Mouse (Mus musculus): ENCODE measurements around the gene Cxcl14. TPM values are rescaled to one million over a fixed set of nuclear protein-coding genes. Genes with fewer than 3 reads are reported as not detected.

Gene Cxcl14
- polyA plus RNA-seq, 1 experiment: 45.4 TPM

- no peak for DNase-seq (ENCODE audit: low read depth)
Measured at GRCm38 (mm10) chr13:56251176-56251923, 45.0 kb downstream of the Cxcl14 start.

DNA sequence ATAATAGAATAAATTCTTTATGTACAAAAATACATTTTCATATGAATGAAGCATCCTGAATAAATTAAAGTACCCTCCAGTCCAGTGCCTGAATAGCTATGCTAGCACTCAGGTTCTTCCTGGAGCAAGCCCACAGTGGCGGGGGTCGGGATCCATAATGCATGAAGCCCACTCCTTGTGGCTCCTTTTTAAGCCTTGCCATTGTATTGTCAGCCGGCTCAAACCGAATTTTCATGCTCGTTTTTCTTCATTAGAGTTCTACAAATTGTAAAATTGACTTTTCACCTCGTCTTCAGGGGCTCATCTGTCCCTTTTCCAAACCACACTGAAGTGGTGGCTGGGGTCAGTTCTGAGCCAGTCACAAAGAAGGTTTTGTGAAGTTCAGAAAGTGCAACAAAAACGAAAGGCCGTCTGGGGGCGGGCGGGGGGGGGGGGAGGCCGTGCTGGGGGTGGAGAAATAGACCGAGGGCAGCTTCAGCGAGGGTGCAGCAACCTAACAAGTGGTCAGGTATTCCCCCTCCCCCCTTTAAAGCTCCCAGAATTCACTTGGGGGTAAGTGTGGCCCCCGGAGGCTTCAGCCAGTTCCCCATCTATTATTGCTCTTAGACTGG, 45.7 kb downstream of the Cxcl14 start:
- no peak for DNase-seq (ENCODE audit: low read depth)

DNA sequence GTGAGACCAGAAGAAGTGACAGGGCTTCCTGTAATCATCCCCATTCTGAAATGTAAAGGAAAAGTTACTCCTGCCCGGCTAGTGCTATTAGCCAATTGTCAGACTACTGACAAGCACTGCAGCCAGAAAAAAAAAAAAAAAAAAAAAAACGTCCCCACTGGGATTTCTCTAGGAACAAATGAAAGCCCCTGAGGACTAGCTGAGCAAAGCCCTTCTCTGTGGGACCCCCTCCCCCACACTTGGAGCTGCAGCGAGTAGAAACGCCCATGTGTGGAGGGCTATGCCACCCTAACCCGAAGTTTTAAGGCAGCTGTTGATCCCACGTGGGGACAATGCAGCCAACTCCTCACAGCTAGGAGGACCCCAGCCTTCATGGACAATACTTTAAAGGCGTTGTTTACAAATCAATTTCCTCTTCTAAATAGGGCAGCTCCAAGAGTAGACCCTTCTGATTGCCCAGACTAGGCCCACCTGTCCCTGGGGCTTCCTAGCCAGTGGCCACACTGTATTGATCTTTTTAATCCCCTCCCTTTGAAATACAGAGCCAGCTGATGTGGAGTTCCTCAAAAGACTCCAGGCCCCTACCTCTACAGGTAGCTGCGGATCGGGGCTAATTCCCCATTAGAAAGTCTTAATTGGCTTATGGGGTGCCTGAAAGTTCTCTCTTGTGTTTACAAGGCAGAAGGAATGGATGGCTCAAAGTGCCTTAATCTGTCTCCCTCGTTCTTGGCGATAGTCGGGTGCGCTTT, 46.6 kb downstream of the Cxcl14 start:
- DNase-seq (ENCODE audit: low read depth): no peak

DNA sequence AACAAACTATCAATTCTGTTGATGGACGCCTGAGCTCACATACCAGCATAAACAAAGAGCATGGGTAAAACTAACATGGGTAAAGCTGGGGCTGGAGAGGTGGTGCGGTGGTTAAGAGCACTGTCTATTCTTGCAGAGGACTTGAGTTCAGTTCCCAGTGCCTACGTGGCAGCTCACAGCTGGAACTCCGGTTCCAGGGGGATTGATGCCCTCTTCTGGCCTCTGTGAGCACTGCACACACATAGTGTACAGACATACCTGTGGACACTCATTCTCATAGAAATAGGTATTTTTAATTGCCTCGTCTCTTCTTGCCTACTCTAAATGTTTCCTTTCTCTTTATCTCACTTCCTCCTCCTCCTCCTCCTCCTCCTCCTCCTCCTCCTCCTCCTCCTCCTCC, 53.2 kb downstream of the Cxcl14 start:
- no peak for DNase-seq (ENCODE audit: low read depth)

DNA sequence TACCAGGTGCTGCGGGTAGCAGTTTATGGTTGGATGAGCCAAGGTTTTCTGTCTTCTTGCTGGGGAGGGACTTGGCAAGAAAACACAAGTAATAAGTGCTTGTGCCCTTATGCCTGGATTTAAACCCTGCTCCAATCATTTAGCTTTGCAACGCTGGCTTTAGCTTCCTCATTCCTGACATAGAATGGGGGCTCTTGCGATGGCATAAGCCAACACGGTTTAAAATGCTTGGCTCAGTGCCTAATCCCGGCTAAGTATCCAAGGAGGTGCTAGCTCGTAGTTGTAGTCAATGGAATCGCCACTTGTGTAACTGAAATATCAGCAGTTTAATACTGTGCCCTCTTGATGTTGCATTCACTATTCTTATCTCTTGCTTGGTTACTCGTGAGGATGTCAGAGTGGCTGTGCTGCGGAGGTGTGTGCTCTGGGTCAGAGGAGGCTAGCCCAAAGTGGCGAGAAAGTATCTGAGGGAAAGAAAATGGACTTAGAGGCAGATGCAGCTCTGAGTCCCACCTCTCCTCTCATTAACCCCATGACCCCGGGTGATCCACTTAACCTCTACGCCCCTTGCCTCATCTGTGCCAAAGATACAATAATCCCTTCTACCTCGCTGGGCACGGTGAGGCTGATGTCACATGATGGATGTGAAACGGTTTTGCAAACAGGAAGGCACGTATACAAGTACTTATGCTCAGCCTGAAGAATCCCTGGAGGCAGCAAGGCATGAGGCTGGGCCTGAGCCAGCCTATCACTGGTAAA, 56.2 kb downstream of the Cxcl14 start:
- DNase-seq (ENCODE audit: low read depth): no peak

Other genes starting within 250 kb of the Cxcl14 start
- 77.4 and 109 TPM in 2 replicates for gene H2afy, start 160.2 kb downstream of the Cxcl14 start, polyA plus RNA-seq (2012; rRNA removed)
- 3.8 and 4.6 TPM in 2 replicates for gene Tifab, start 117.7 kb downstream of the Cxcl14 start, polyA plus RNA-seq (2012; rRNA removed)
- not detected in 2 replicates for gene Neurog1, start 44.4 kb downstream of the Cxcl14 start, polyA plus RNA-seq (2012; rRNA removed)
- gene Gm3045, start 130.0 kb upstream of the Cxcl14 start, polyA plus RNA-seq (2012; rRNA removed): not detected in 2 replicates
- 2.6 and 4.1 TPM in 2 replicates for gene Slc25a48, start 141.8 kb upstream of the Cxcl14 start, polyA plus RNA-seq (2012; rRNA removed)
- gene Il9, start 185.7 kb upstream of the Cxcl14 start, polyA plus RNA-seq (2012; rRNA removed): not detected in 2 replicates
- gene Fbxl21, start 225.9 kb upstream of the Cxcl14 start, polyA plus RNA-seq (2012; rRNA removed): 1.3 and 2.1 TPM in 2 replicates